ENCODE assay signal across 15 mouse cellular contexts in the genomic region with DNA sequence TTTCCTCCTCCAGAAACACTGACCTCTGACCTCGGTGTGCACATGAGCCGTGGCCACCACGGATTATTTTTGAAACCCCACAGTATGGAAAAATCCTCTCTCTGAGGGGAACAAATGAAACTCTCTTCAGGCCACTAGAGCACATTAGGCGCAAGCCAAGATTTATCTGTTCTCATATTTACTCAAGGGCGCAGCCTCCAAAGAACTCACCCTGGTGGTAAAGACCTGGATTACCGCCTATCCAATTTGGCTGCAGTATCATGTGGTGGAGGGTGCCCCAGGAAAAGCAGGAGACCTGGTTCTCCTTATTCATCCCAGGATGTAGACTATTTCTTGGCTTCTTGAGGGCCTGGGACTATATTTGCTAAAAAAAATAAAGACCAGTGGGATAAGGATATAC. TPM values are rescaled to one million over a fixed set of nuclear protein-coding genes. Genes with fewer than 3 reads are reported as not detected.
A peak's percentile ranks its signal among the peaks of the same experiment; 100 is the strongest.
DNase-seq lines count a peak whose midpoint lies in the region; ATAC-seq and TF ChIP-seq lines count a peak whose summit lies in the region.
"Had no signal": no experiment of that assay in that cellular context is flagged by ENCODE, and none has a peak within 500 bp of the region (broad histone marks: within the 10 kb centered on the region; RNA-seq: fewer than 3 reads in every experiment).

No protein-coding gene starts in this region.

- no peaks in the 10 kb centered on the region for H3K36me3 ChIP-seq in intestine, postnatal 0 days (ENCODE audit: control insufficient read depth, insufficient read depth)
- no peaks in the 10 kb centered on the region for H3K36me3 ChIP-seq in intestine, embryonic 15.5 days
- H3K36me3 ChIP-seq in lung, postnatal 0 days (ENCODE audit: insufficient read depth, low read length) = no peaks in the 10 kb centered on the region
- no peaks in the 10 kb centered on the region for H3K36me3 ChIP-seq in hindbrain, embryonic 14.5 days (replicated peaks; ENCODE audit: control insufficient read depth, insufficient read depth)
- H3K36me3 ChIP-seq: embryonic facial prominence, embryonic 12.5 days; forebrain, embryonic 12.5 days; heart, embryonic 15.5 days; hindbrain, embryonic 10.5 days; hindbrain, embryonic 15.5 days had no signal

- no peak overlapping the region for H3K4me3 ChIP-seq in intestine, postnatal 0 days (ENCODE audit: low read depth, low read length)
- no peak overlapping the region for H3K4me3 ChIP-seq in intestine, embryonic 15.5 days (replicated peaks)
- no peak overlapping the region for H3K4me3 ChIP-seq in lung, postnatal 0 days (ENCODE audit: low read depth, low read length)
- H3K4me3 ChIP-seq in hindbrain, embryonic 14.5 days (replicated peaks; ENCODE audit: low read length) = no peak overlapping the region
- H3K4me3 ChIP-seq: embryonic facial prominence, embryonic 12.5 days; forebrain, embryonic 12.5 days; heart, embryonic 15.5 days; hindbrain, embryonic 10.5 days; hindbrain, embryonic 15.5 days had no signal

- 55% methylated on average over 6 of the region's 6 CpGs for WGBS in intestine, postnatal 0 days
- WGBS in intestine, embryonic 15.5 days = 64% methylated on average over 6 of the region's 6 CpGs
- WGBS in lung, postnatal 0 days = 59% methylated on average over 6 of the region's 6 CpGs
- WGBS in hindbrain, embryonic 14.5 days = 80% methylated on average over 6 of the region's 6 CpGs

- no peak for ATAC-seq in intestine, postnatal 0 days
- no peak for ATAC-seq in intestine, embryonic 15.5 days
- no peak for ATAC-seq in lung, postnatal 0 days
- no peak for ATAC-seq in hindbrain, embryonic 14.5 days (ENCODE audit: low FRiP score)
- ATAC-seq: forebrain, embryonic 16.5 days had no signal

- no peak overlapping the region for H3K4me2 ChIP-seq in intestine, postnatal 0 days (replicated peaks; ENCODE audit: low read depth)
- H3K4me2 ChIP-seq in intestine, embryonic 15.5 days (replicated peaks) = no peak overlapping the region
- H3K4me2 ChIP-seq in lung, postnatal 0 days (replicated peaks; ENCODE audit: low read depth, low read length) = no peak overlapping the region
- H3K4me2 ChIP-seq in hindbrain, embryonic 14.5 days (replicated peaks) = no peak overlapping the region
- H3K4me2 ChIP-seq: embryonic facial prominence, embryonic 12.5 days; forebrain, embryonic 12.5 days; heart, embryonic 11.5 days; heart, embryonic 15.5 days; hindbrain, embryonic 15.5 days had no signal

- TF ChIP-seq CTCF in intestine, postnatal 0 days (IDR thresholded peaks at IDR 0.05; ENCODE audit: low read depth) = peak; percentile 17; the same call in 1 of the 2 replicates
- TF ChIP-seq CTCF in lung, postnatal 0 days (IDR thresholded peaks at IDR 0.05) = 0 out of 2 replicates have a peak, but pooled peaks have one; percentile 15

- H3K27ac ChIP-seq in intestine, postnatal 0 days (ENCODE audit: low read depth, low read length) = no peak overlapping the region
- no peak overlapping the region for H3K27ac ChIP-seq in intestine, embryonic 15.5 days
- H3K27ac ChIP-seq in lung, postnatal 0 days (ENCODE audit: low read length) = no peak overlapping the region
- H3K27ac ChIP-seq in hindbrain, embryonic 14.5 days = no peak overlapping the region
- H3K27ac ChIP-seq: embryonic facial prominence, embryonic 12.5 days; forebrain, embryonic 12.5 days; heart, embryonic 15.5 days; hindbrain, embryonic 10.5 days; hindbrain, embryonic 15.5 days had no signal

- no peaks in the 10 kb centered on the region for H3K4me1 ChIP-seq in intestine, postnatal 0 days (replicated peaks; ENCODE audit: control insufficient read depth, insufficient read depth, low read length)
- H3K4me1 ChIP-seq in intestine, embryonic 15.5 days (replicated peaks) = no peaks in the 10 kb centered on the region; the same call in 1 of the 2 replicates
- no peaks in the 10 kb centered on the region for H3K4me1 ChIP-seq in lung, postnatal 0 days (ENCODE audit: insufficient read depth, low read depth, low read length)
- H3K4me1 ChIP-seq in hindbrain, embryonic 14.5 days (replicated peaks; ENCODE audit: control insufficient read depth, insufficient read depth, low read length) = no peaks in the 10 kb centered on the region
- H3K4me1 ChIP-seq: forebrain, embryonic 12.5 days; hindbrain, embryonic 15.5 days had no signal

- H3K9ac ChIP-seq in intestine, postnatal 0 days (ENCODE audit: low read depth, low read length) = no peak overlapping the region
- no peak overlapping the region for H3K9ac ChIP-seq in intestine, embryonic 15.5 days
- no peak overlapping the region for H3K9ac ChIP-seq in lung, postnatal 0 days (replicated peaks; ENCODE audit: low read depth)
- H3K9ac ChIP-seq in hindbrain, embryonic 14.5 days = no peak overlapping the region
- H3K9ac ChIP-seq: embryonic facial prominence, embryonic 12.5 days; forebrain, embryonic 12.5 days; heart, embryonic 15.5 days; hindbrain, embryonic 15.5 days had no signal

- no peak for TF ChIP-seq EP300 in lung, postnatal 0 days (IDR thresholded peaks at IDR 0.05)

- H3K9me3 ChIP-seq in intestine, postnatal 0 days (ENCODE audit: control insufficient read depth) = no peaks in the 10 kb centered on the region
- H3K9me3 ChIP-seq in intestine, embryonic 15.5 days = no peaks in the 10 kb centered on the region
- no peaks in the 10 kb centered on the region for H3K9me3 ChIP-seq in lung, postnatal 0 days (ENCODE audit: low read length)
- 0 out of 2 replicates have a peak, but pooled peaks cover 4% of the 10 kb centered on the region for H3K9me3 ChIP-seq in hindbrain, embryonic 14.5 days (ENCODE audit: control insufficient read depth, low read length)
- H3K9me3 ChIP-seq: embryonic facial prominence, embryonic 12.5 days; forebrain, embryonic 12.5 days; heart, embryonic 15.5 days; hindbrain, embryonic 10.5 days; hindbrain, embryonic 15.5 days had no signal

- DNase-seq in lung, postnatal 0 days (ENCODE audit: low spot score) = no peak
- no peak for DNase-seq in lung, postnatal 10 days
- DNase-seq in R1 (ENCODE audit: low read depth, low spot score) = peak; percentile 28
- no peak for DNase-seq in hindbrain, embryonic 14.5 days (ENCODE audit: low spot score)
- no peak for DNase-seq in urinary bladder, postnatal 10 days (ENCODE audit: low spot score)
- DNase-seq: gastrocnemius, postnatal 25 days had no signal

- no peaks in the 10 kb centered on the region for H3K27me3 ChIP-seq in intestine, postnatal 0 days (replicated peaks; ENCODE audit: control insufficient read depth, insufficient read depth, low read length)
- H3K27me3 ChIP-seq in intestine, embryonic 15.5 days (replicated peaks) = no peaks in the 10 kb centered on the region
- H3K27me3 ChIP-seq in lung, postnatal 0 days (replicated peaks; ENCODE audit: insufficient read depth, low read length) = no peaks in the 10 kb centered on the region
- no peaks in the 10 kb centered on the region for H3K27me3 ChIP-seq in hindbrain, embryonic 14.5 days (ENCODE audit: control insufficient read depth, insufficient read depth, low read length)
- H3K27me3 ChIP-seq: embryonic facial prominence, embryonic 12.5 days; forebrain, embryonic 12.5 days; heart, embryonic 15.5 days; hindbrain, embryonic 15.5 days had no signal

RNA-seq across cellular contexts. Expression of a gene that starts 48.5 kb away (rescaled TPM):
- 10.4 and 11.6 TPM in 2 replicates for polyA plus RNA-seq in intestine, postnatal 0 days (2015; fragmentation: Nextera tagmentation; extraction: Ambion mirVana)
- 24.4 and 25.5 TPM in 2 replicates for polyA plus RNA-seq in intestine, embryonic 15.5 days (2015; fragmentation: Nextera tagmentation; extraction: Ambion mirVana)
- 46.4 and 69.4 TPM in 2 replicates for polyA plus RNA-seq in lung, postnatal 0 days (2015; fragmentation: Nextera tagmentation; extraction: Ambion mirVana)
- 25.8 and 29.0 TPM in 2 replicates for polyA plus RNA-seq in hindbrain, embryonic 14.5 days (2014; fragmentation: Nextera tagmentation; extraction: Ambion mirVana)
